Mouse (Mus musculus): ENCODE data around the gene Cfap58. TPM values are rescaled to one million over a fixed set of nuclear protein-coding genes. Genes with fewer than 3 reads are reported as not detected.
A peak's percentile ranks its signal among the peaks of the same experiment; 100 is the strongest.

Cfap58 gene
- total RNA-seq, 2 experiments from 2014 or later: 2.2 to 2.3 TPM

- no peak for DNase-seq
Observed at GRCm38 (mm10) chr19:47978109-47978701, 40.7 kb downstream of the Cfap58 start.

- no peak for DNase-seq
Observed at GRCm38 (mm10) chr19:47979446-47979845, 42.0 kb downstream of the Cfap58 start.

GRCm38 (mm10) chr19:47980241-47980640 is 42.8 kb downstream of the Cfap58 start:
- no peak for DNase-seq

GRCm38 (mm10) chr19:47985606-47986213 is 48.2 kb downstream of the Cfap58 start:
- no peak for DNase-seq

- DNase-seq: no peak
Observed at GRCm38 (mm10) chr19:47987986-47988385, 50.5 kb downstream of the Cfap58 start.

- peak; percentile 29 for DNase-seq
Observed at GRCm38 (mm10) chr19:47988456-47988855, 51.0 kb downstream of the Cfap58 start.

GRCm38 (mm10) chr19:47988880-47989574 is 51.6 kb downstream of the Cfap58 start:
- no peak for DNase-seq

GRCm38 (mm10) chr19:47989575-47989891 is 52.1 kb downstream of the Cfap58 start:
- DNase-seq: no peak

GRCm38 (mm10) chr19:48001240-48001639 is 63.8 kb downstream of the Cfap58 start:
- DNase-seq: no peak

- no peak for DNase-seq
Observed at GRCm38 (mm10) chr19:48001774-48002173, 64.3 kb downstream of the Cfap58 start.

- DNase-seq: no peak
Observed at GRCm38 (mm10) chr19:48008771-48009413, 71.4 kb downstream of the Cfap58 start.

- DNase-seq: no peak
Observed at GRCm38 (mm10) chr19:48009586-48010331, 72.3 kb downstream of the Cfap58 start.

- no peak for DNase-seq
Observed at GRCm38 (mm10) chr19:48020103-48020502, 82.6 kb downstream of the Cfap58 start.

GRCm38 (mm10) chr19:48021435-48021834 is 84.0 kb downstream of the Cfap58 start:
- no peak for DNase-seq

- DNase-seq: no peak
Observed at GRCm38 (mm10) chr19:48022763-48023162, 85.3 kb downstream of the Cfap58 start.

- no peak for DNase-seq
Observed at GRCm38 (mm10) chr19:48023726-48024125, 86.3 kb downstream of the Cfap58 start.

- DNase-seq: no peak
Observed at GRCm38 (mm10) chr19:48025366-48025765, 87.9 kb downstream of the Cfap58 start.

- DNase-seq: no peak
Observed at GRCm38 (mm10) chr19:48026882-48027281, 89.4 kb downstream of the Cfap58 start.

- DNase-seq: no peak
Observed at GRCm38 (mm10) chr19:48039554-48039953, 102.1 kb downstream of the Cfap58 start.

GRCm38 (mm10) chr19:48047315-48047714 is 109.8 kb downstream of the Cfap58 start:
- no peak for DNase-seq

GRCm38 (mm10) chr19:48049361-48049760 is 111.9 kb downstream of the Cfap58 start:
- no peak for DNase-seq

GRCm38 (mm10) chr19:48063289-48063688 is 125.8 kb downstream of the Cfap58 start:
- DNase-seq: no peak

GRCm38 (mm10) chr19:48079718-48080117 is 142.2 kb downstream of the Cfap58 start:
- peak; percentile 6 for DNase-seq
